ENCODE assay signal across 24 mouse cellular contexts in genomic region chr16:33745457-33745856, GRCm38 (mm10). TPM values are rescaled to one million over a fixed set of nuclear protein-coding genes. Genes with fewer than 3 reads are reported as not detected.
A peak's percentile ranks its signal among the peaks of the same experiment; 100 is the strongest.
DNase-seq lines count a peak whose midpoint lies in the region; ATAC-seq and TF ChIP-seq lines count a peak whose summit lies in the region.
"Had no signal": no experiment of that assay in that cellular context is flagged by ENCODE, and none has a peak within 500 bp of the region (broad histone marks: within the 10 kb centered on the region; RNA-seq: fewer than 3 reads in every experiment).

No protein-coding gene starts in this region.

- no peaks in the 10 kb centered on the region for H3K9me3 ChIP-seq in intestine, postnatal 0 days (ENCODE audit: control insufficient read depth)
- H3K9me3 ChIP-seq: embryonic facial prominence, embryonic 10.5 days; liver, embryonic 13.5 days; neural tube, embryonic 12.5 days had no signal

- peak; percentile 69 to 87 for DNase-seq in spleen, adult 2 months (ENCODE audit: low read depth in 1 of 2, low spot score in 2 of 2)
- DNase-seq in spleen, postnatal 14 days (ENCODE audit: low spot score in 2 of 2) = no peak
- DNase-seq in splenic B cell, adult 2 months (ENCODE audit: low read depth, low spot score) = peak; percentile 92
- no peak for DNase-seq in ovary, adult 18-20 months (ENCODE audit: low spot score)
- DNase-seq in thymus, postnatal 14 days = no peak
- DNase-seq: adrenal gland, postnatal 36 days; gastrocnemius, adult 2 months; heart, adult 11 months; heart, postnatal 4 days; kidney, adult 2 months; kidney, postnatal 14 days; liver, embryonic 13.5 days; lung, postnatal 14 days; thymus, postnatal 25 days had no signal

- peaks cover 15% of the 10 kb centered on the region; the same call in 1 of the 2 replicates for H3K36me3 ChIP-seq in spleen, adult 2 months (ENCODE audit: control insufficient read depth, insufficient read depth, low read length)
- H3K36me3 ChIP-seq in intestine, postnatal 0 days (ENCODE audit: control insufficient read depth, insufficient read depth) = no peaks in the 10 kb centered on the region
- peaks cover 10% of the 10 kb centered on the region; the same call in 1 of the 2 replicates for H3K36me3 ChIP-seq in splenic B cell, adult 2 months (ENCODE audit: control insufficient read depth, insufficient read depth, low read length, poor library complexity, severe bottlenecking)

- no peak for TF ChIP-seq POLR2A in spleen, adult 2 months (IDR thresholded peaks at IDR 0.05; ENCODE audit: low read depth, low read length)

- TF ChIP-seq CTCF in spleen, adult 2 months (IDR thresholded peaks at IDR 0.05; ENCODE audit: extremely low read depth, insufficient read depth, insufficient read length, insufficient replicate concordance) = no peak
- no peak for TF ChIP-seq CTCF in intestine, postnatal 0 days (IDR thresholded peaks at IDR 0.05; ENCODE audit: low read depth)

- no peaks in the 10 kb centered on the region for H3K27me3 ChIP-seq in spleen, adult 2 months (ENCODE audit: control insufficient read depth, insufficient read depth, low read length)
- H3K27me3 ChIP-seq in intestine, postnatal 0 days (replicated peaks; ENCODE audit: control insufficient read depth, insufficient read depth, low read length) = no peaks in the 10 kb centered on the region
- no peaks in the 10 kb centered on the region for H3K27me3 ChIP-seq in splenic B cell, adult 2 months (ENCODE audit: control insufficient read depth, insufficient read depth, low read length, poor library complexity, severe bottlenecking)
- H3K27me3 ChIP-seq: liver, embryonic 13.5 days; neural tube, embryonic 12.5 days had no signal

- H3K4me1 ChIP-seq in spleen, adult 2 months (ENCODE audit: control insufficient read depth, insufficient read depth, insufficient read length) = peaks cover 13% of the 10 kb centered on the region
- no peaks in the 10 kb centered on the region for H3K4me1 ChIP-seq in intestine, postnatal 0 days (replicated peaks; ENCODE audit: control insufficient read depth, insufficient read depth, low read length)

- 22% methylated on average over 7 of the region's 7 CpGs for WGBS in spleen, adult 2 months
- 41% methylated on average over 7 of the region's 7 CpGs for WGBS in intestine, postnatal 0 days

- peak overlapping the region; percentile 83 for H3K27ac ChIP-seq in spleen, adult 2 months (ENCODE audit: insufficient read depth, low read length)
- peak overlapping the region; percentile 73 for H3K27ac ChIP-seq in intestine, postnatal 0 days (ENCODE audit: low read depth, low read length)
- H3K27ac ChIP-seq: embryonic facial prominence, embryonic 10.5 days; gastrocnemius, adult 2 months; left cerebral cortex, adult 2 months; liver, embryonic 13.5 days; neural tube, embryonic 12.5 days had no signal

- peak; percentile 64 for ATAC-seq in common myeloid progenitor, adult 5-6 weeks (replicated peaks; ENCODE audit: low read depth, poor library complexity, severe bottlenecking)
- peak; percentile 82 for ATAC-seq in intestine, postnatal 0 days

- 0 out of 2 replicates have a peak overlapping the region, but pooled peaks have one; percentile 5 for H3K4me3 ChIP-seq in spleen, adult 2 months (ENCODE audit: extremely low read depth, insufficient read depth, insufficient read length)
- H3K4me3 ChIP-seq in intestine, postnatal 0 days (ENCODE audit: low read depth, low read length) = no peak overlapping the region
- H3K4me3 ChIP-seq: embryonic facial prominence, embryonic 10.5 days; gastrocnemius, adult 2 months; left cerebral cortex, adult 2 months; liver, embryonic 13.5 days; neural tube, embryonic 12.5 days had no signal

- H3K4me2 ChIP-seq in intestine, postnatal 0 days (replicated peaks; ENCODE audit: low read depth) = peak overlapping the region; percentile 28
- H3K4me2 ChIP-seq: liver, embryonic 13.5 days; midbrain, embryonic 11.5 days; neural tube, embryonic 12.5 days had no signal

- no peak overlapping the region for H3K9ac ChIP-seq in intestine, postnatal 0 days (ENCODE audit: low read depth, low read length)
- H3K9ac ChIP-seq: liver, embryonic 13.5 days; neural tube, embryonic 12.5 days had no signal

RNA-seq across cellular contexts. Expression of gene Muc13, which starts 48.4 kb away (rescaled TPM):
- 2.6 and 2.8 TPM in 2 replicates for polyA plus RNA-seq in spleen, adult 2 months (2012; rRNA removed)
- 185 and 198 TPM in 2 replicates for total RNA-seq in common myeloid progenitor, adult 5-6 weeks (2017)
- polyA plus RNA-seq in intestine, postnatal 0 days (2015; fragmentation: Nextera tagmentation; extraction: Ambion mirVana) = 459 and 473 TPM in 2 replicates
- total RNA-seq: adrenal gland, postnatal 36 days; gastrocnemius, adult 2 months; layer of hippocampus, adult 8-10 months; left cerebral cortex, postnatal 4 days had no signal
- polyA plus RNA-seq: heart, embryonic 14.5 days; hindbrain, embryonic 16.5 days had no signal

Comparison
In these comparisons a context has a peak if more than half of its experiments do, and no peak if none do; other contexts are left out.
1. DNase-seq: peak in spleen, adult 2 months (2 of 2) and splenic B cell, adult 2 months (single experiment); none in spleen, postnatal 14 days (0 of 2), ovary, adult 18-20 months (single experiment) and thymus, postnatal 14 days (single experiment).
2. RNA of gene Muc13, which starts 48.4 kb away (polyA plus RNA-seq): 459 to 473 TPM in intestine, postnatal 0 days; 2.6 to 2.8 TPM in spleen, adult 2 months; every median in the first group is over 100 times any median in the second.